Mouse (Mus musculus) hindbrain, embryonic 13.5 days (tissue): ENCODE measurements around the gene Irf8. TPM values are rescaled to one million over a fixed set of nuclear protein-coding genes. Genes with fewer than 3 reads are reported as not detected.

Experiments used
- ATAC-seq: fragments of 200-750 bp; cut with Nextera tagmentation; 2 replicates; pipeline ENCODE4 v1.8.0; 2017; ENCODE audit warnings: moderate TSS enrichment; ENCODE audit not compliant: low FRiP score
- H3K27ac ChIP-seq: fragments of 300-500 bp; sonication (generic); 2 replicates; pipeline ENCODE4 v1.5.1; 2015; ENCODE audit warnings: inconsistent platforms, mild to moderate bottlenecking, moderate library complexity
- H3K27me3 ChIP-seq: fragments of 300-500 bp; sonication (generic); 2 replicates; pipeline ENCODE4 v1.6.1; 2015; ENCODE audit warnings: mild to moderate bottlenecking, inconsistent platforms
- H3K36me3 ChIP-seq: fragments of 300-500 bp; sonication (generic); 2 replicates; pipeline ENCODE4 v1.6.1; 2015; ENCODE audit warnings: mild to moderate bottlenecking, inconsistent platforms
- H3K4me1 ChIP-seq: fragments of 300-500 bp; sonication (generic); replicated peaks from 2 replicates; pipeline ENCODE4 v1.6.1; 2015; ENCODE audit warnings: inconsistent platforms
- H3K4me2 ChIP-seq: fragments of 300-500 bp; sonication (generic); 2 replicates; pipeline ENCODE4 v1.6.1; 2015; ENCODE audit warnings: inconsistent platforms, mild to moderate bottlenecking, moderate library complexity
- H3K4me3 ChIP-seq: fragments of 300-500 bp; sonication (generic); 2 replicates; pipeline ENCODE4 v1.5.1; 2015; ENCODE audit warnings: mild to moderate bottlenecking, inconsistent platforms
- H3K9ac ChIP-seq: fragments of 300-500 bp; sonication (generic); 2 replicates; pipeline ENCODE4 v1.6.1; 2015; ENCODE audit warnings: mild to moderate bottlenecking, inconsistent platforms
- H3K9me3 ChIP-seq: fragments of 300-500 bp; sonication (generic); 2 replicates; pipeline ENCODE4 v1.6.1; 2016; ENCODE audit warnings: inconsistent platforms
- WGBS: fragments of 180-500 bp; shearing (Covaris S2); methylation state at CpG from one replicate; pipeline ENCODE4 v1.1.7; 2015; 5-methylcytosine and 5-hydroxymethylcytosine counted together
- polyA plus RNA-seq: library from polyadenylated mRNA; unstranded; fragments of >200 nt; fragmentation: Nextera tagmentation; extraction: Ambion mirVana; gene quantifications from 2 replicates; pipeline ENCODE4 v1.2.1, GENCODE M21; 2015

The Irf8 gene
- 4.2 and 5.9 TPM in 2 replicates for polyA plus RNA-seq

DNA sequence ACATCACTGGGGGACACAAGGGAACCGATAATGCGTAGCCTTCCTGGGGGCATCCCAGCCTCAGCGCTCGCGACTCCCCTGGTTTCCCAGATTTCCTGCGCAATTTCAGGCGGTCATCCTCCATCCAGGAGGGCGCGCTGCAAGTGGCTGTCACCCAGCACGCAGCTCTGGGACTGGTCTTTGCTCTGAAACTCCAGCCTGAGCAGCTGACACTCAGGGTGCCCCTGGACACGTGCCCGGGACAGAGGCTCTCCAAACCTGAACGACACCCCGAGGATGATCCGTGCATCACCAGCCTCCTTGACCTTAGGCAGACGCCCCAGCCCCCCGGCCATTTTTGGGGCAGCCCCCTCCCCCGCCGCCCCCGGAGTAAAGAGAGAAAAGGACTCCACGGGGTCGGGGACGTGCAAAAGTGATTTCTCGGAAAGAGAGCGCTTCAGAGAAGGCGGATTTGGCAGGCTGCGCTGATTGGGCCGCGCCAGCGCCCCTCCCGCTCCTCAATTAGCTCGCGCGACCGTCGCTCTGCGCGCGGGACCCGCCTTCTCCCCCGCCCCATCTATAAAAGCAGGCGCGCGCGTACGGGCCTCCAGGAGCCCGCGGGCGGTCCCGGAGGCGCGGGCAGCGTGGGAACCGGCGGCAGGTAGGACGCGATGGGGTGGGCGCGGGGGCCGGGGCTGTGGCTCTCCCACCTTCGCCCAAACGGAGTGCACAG is at the start of gene Irf8:
Irf8 (plus strand) TSS at position 589 of the 712 bp plus-strand sequence.
- Histone ChIP-seq H3K4me1 (peaks cover 21% of the 10 kb centered on the region), H3K4me2 (peak within 1 kb of the TSS; percentile 97), H3K36me3 (no peaks in the 10 kb centered on the region), H3K4me3 (peak within 1 kb of the TSS; percentile 52), H3K27me3 (peaks cover 65% of the 10 kb centered on the region), H3K9ac (peak within 1 kb of the TSS; percentile 69), H3K9me3 (no peaks in the 10 kb centered on the region), H3K27ac (no peak within 1 kb of the TSS)
- peak; percentile 82 for ATAC-seq
- 1% methylated on average over 62 of the region's 62 CpGs for WGBS

DNA sequence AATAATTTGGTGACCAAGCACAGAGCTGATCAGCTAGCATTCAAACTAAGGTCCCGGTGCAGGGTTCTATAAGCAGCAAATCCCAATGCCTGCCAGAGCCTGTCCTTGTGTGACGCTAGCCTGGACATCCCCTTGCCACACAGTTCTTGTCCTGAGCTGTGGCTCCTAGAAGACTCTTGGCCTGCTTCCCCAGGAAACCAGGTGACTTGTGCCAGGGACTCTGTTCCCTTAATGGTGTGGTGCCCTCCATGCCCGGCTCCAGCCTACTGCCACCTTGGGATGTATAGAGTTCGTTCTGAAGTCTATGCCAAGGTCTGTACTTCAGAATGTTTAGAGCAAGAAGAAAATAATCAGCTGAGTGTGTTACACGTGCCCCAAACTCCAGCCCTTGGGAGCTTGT is 49.6 kb upstream of the Irf8 start:
- 0 out of 2 replicates have a peak, but pooled peaks cover 8% of the 10 kb centered on the region for H3K4me1 ChIP-seq
- no peaks in the 10 kb centered on the region for H3K9me3 ChIP-seq
- 89% methylated on average over 5 of the region's 5 CpGs for WGBS
- 0 out of 2 replicates have a peak, but pooled peaks cover 8% of the 10 kb centered on the region for H3K27me3 ChIP-seq
- H3K4me2 ChIP-seq: no peak overlapping the region
- no peak overlapping the region for H3K4me3 ChIP-seq
- H3K27ac ChIP-seq: no peak overlapping the region
- ATAC-seq: no peak
- no peaks in the 10 kb centered on the region for H3K36me3 ChIP-seq
- H3K9ac ChIP-seq: no peak overlapping the region

DNA sequence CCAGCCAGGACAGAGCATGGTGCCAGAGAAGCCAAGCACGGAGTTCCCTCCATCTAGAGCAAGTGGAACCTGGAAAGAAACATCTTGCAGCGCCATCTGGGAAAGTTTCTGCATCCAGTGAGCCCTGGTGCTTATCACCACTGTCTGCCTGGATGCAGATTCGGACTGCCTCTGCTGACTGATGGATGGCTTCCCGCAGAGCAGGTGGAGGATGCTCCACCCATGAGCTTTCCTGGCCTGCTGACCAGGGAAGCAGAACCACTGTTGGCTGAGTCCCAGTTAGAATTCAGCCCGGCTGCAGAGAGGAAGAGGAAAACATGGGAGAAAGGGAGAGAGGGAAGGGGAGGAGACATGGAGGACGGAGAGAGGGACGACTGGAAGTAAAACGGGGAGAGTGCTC is 48.4 kb upstream of the Irf8 start:
- no peaks in the 10 kb centered on the region for H3K36me3 ChIP-seq
- H3K9me3 ChIP-seq: no peaks in the 10 kb centered on the region
- 0 out of 2 replicates have a peak, but pooled peaks cover 8% of the 10 kb centered on the region for H3K27me3 ChIP-seq
- no peak overlapping the region for H3K4me2 ChIP-seq
- H3K9ac ChIP-seq: no peak overlapping the region
- 0 out of 2 replicates have a peak, but pooled peaks cover 8% of the 10 kb centered on the region for H3K4me1 ChIP-seq
- H3K27ac ChIP-seq: no peak overlapping the region
- no peak overlapping the region for H3K4me3 ChIP-seq
- no peak for ATAC-seq
- WGBS: 69% methylated on average over 8 of the region's 8 CpGs

DNA sequence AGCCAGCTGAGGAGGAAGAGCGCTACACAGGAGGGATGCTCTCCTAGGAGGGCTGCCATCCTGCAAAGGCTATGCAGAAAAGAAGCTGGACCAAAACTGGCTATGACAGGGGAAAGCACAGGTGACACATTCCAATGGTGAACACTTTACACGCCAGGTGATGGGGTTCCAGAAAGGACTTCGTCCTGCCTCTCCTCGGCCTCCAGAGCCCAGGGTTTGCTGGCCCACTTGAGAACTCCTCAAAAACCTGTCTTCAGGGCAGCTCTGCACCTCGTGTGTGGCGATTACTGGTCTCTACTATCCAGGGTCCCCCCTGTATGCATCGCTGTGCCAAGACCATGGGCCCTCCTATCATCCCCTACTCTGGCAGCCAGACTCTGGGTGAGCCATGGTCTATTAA is 47.6 kb upstream of the Irf8 start:
- no peak overlapping the region for H3K9ac ChIP-seq
- no peaks in the 10 kb centered on the region for H3K9me3 ChIP-seq
- H3K4me3 ChIP-seq: no peak overlapping the region
- no peaks in the 10 kb centered on the region for H3K36me3 ChIP-seq
- 0 out of 2 replicates have a peak, but pooled peaks cover 8% of the 10 kb centered on the region for H3K27me3 ChIP-seq
- H3K4me2 ChIP-seq: no peak overlapping the region
- no peak for ATAC-seq
- 0 out of 2 replicates have a peak, but pooled peaks cover 8% of the 10 kb centered on the region for H3K4me1 ChIP-seq
- WGBS: 91% methylated on average over 7 of the region's 7 CpGs
- H3K27ac ChIP-seq: no peak overlapping the region

DNA sequence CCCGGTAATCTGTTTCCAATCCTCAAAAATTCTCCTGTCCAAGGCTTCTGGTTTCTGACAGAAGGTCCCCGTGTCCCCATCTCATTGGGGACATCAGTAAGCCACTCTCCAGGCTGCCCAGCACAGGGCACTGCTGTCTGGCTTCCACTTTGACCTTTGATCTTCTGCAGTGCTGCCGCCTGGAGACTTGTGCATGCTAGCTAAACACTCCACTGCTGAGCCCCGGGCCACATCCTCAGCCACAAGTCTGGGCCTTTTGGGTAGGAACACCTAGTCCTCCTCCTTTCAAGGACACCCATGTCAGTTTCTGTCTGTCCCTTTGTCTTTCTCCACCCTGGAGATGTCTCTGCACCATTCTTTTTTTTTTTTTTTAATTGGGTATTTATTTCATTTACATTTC is 43.2 kb upstream of the Irf8 start:
- WGBS: 75% methylated on average over 4 of the region's 4 CpGs
- H3K9me3 ChIP-seq: no peaks in the 10 kb centered on the region
- no peak overlapping the region for H3K27ac ChIP-seq
- no peak for ATAC-seq
- H3K4me2 ChIP-seq: no peak overlapping the region
- H3K4me3 ChIP-seq: no peak overlapping the region
- H3K27me3 ChIP-seq: 0 out of 2 replicates have a peak, but pooled peaks cover 8% of the 10 kb centered on the region
- peaks cover 11% of the 10 kb centered on the region for H3K4me1 ChIP-seq
- no peak overlapping the region for H3K9ac ChIP-seq
- no peaks in the 10 kb centered on the region for H3K36me3 ChIP-seq

DNA sequence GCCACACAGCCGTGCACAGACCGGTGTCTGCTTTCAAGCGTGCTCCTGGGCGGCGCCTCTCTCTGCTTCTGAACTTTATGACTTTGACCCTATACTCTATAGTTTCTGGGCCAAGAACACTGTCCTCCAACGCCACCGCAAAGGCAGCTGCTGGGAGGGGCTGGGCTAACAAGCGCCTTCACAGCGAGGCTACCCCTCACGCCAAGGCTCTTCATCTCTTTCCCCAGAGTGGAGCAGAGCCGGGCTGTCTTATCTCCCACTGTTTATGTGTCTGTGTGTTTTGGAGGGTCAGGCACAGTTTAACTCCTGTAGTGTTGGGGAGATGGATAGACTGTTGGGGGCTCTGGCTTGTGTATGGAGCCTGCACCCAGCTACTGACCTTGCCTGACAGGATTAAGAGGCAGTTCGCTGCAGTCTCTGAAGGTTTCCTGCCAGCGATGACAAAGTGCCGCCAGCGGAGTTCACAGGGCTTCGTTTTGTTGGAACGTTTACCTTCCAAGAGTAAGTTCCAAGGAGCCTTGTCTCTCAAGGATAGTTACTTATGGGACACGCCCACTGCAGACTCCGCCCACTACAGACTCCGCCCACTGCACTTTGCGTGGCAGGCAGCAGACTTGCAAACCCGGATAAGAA is 42.2 kb upstream of the Irf8 start:
- Histone ChIP-seq H3K36me3 (no peaks in the 10 kb centered on the region), H3K9me3 (no peaks in the 10 kb centered on the region), H3K4me2 (no peak overlapping the region), H3K27me3 (0 out of 2 replicates have a peak, but pooled peaks cover under 1% of the 10 kb centered on the region), H3K27ac (no peak overlapping the region), H3K9ac (no peak overlapping the region), H3K4me3 (no peak overlapping the region), H3K4me1 (peaks cover 11% of the 10 kb centered on the region)
- ATAC-seq: no peak
- WGBS: 57% methylated on average over 22 of the region's 22 CpGs

DNA sequence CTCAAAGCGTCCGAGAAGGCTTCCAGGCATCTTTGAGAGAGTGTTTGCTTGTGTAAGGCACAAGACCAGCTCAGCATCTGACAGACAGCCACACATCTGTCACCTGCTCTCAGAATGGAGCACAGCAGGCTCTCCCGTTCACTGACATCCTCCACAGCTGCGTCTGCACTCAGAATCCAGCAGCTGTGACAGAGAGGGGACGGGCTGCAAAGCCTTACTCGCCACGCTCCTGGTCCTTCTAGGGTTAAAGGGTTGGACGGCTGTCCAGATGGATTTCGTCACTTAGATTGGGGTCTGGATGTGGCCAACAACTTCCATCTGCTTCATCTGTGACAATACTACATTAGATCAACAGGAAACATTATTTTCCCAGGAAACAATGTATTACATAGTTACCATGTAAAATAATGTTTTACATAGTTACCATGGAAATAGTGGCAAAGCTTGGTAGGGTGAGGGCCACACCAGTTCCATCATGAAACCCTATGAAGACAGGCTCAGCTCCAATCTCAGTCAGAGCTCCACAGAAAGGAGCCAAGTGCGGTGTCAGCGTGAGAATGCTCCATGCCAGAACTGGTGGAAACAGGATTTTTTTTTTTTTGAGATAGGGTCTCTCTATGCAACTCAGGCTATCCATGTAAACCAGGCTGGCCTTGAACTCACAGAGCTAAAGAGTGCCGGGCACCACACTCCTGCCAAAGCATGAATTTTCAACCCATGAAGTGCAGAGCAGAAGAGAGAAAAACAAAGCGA is 39.6 kb upstream of the Irf8 start:
- Histone ChIP-seq H3K4me1 (peaks cover 11% of the 10 kb centered on the region), H3K27me3 (no peaks in the 10 kb centered on the region), H3K27ac (0 out of 2 replicates have a peak overlapping the region, but pooled peaks have one; percentile 19), H3K4me3 (no peak overlapping the region), H3K9ac (no peak overlapping the region), H3K4me2 (no peak overlapping the region), H3K9me3 (no peaks in the 10 kb centered on the region), H3K36me3 (no peaks in the 10 kb centered on the region)
- WGBS: 55% methylated on average over 13 of the region's 13 CpGs
- no peak for ATAC-seq

DNA sequence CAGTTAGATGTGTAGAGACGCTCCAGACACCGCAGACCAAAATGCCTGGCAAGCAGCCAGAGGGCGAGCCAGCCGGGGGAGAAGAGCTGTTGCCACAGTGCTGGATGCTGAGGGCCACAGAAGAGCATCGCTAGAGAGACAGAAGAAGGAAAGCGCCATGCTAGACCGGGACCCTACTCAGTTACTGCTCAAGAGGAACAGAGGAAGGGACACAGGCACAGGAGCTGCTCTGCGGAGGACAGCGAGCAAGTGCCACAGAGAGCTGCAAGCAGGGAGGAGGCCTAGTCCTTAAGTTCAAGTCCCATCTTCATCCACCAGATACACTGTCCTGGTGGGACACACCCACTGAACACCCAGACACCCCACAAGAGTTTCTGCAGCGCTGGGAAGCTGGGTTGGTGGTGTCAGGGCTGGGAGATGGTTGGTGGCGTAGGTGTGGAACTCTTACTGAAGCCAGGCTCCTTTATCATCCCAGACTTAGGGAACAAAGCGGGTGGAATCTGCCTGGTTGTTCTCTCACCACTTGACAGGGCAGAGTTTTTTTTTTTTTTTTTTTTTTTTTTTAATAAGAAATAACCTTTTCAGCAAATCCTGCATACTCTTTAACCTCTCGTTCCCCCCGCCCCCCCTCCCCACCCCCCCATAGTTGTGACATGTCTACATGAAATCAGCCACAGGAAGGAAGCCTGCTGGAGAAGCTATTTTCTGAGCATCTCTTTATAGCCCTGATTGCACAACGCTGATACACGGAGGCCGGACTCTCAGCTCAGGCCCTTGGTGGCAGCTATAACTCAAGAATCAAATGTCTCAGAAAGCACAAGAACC is 38.8 kb upstream of the Irf8 start:
- Histone ChIP-seq H3K9ac (no peak overlapping the region), H3K27ac (0 out of 2 replicates have a peak overlapping the region, but pooled peaks have one; percentile 19), H3K4me3 (no peak overlapping the region), H3K36me3 (no peaks in the 10 kb centered on the region), H3K4me2 (no peak overlapping the region), H3K27me3 (no peaks in the 10 kb centered on the region), H3K4me1 (peaks cover 11% of the 10 kb centered on the region), H3K9me3 (no peaks in the 10 kb centered on the region)
- no peak for ATAC-seq
- WGBS: 76% methylated on average over 17 of the region's 17 CpGs

DNA sequence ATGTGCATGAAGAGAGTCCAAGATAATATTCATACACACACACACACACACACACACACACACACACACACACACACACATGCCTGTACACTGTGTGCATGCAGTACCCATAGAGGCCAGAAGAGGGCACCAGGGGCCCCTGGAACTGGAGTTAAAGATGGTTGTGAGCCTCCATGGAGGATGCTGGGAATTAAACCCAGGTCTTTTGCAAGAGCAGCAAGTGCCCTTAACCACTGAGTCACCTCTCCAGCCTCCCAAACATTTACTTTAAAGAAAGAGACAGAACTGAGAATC is 38.2 kb upstream of the Irf8 start:
- H3K27me3 ChIP-seq: 0 out of 2 replicates have a peak, but pooled peaks cover 2% of the 10 kb centered on the region
- H3K4me2 ChIP-seq: no peak overlapping the region
- no peak overlapping the region for H3K9ac ChIP-seq
- ATAC-seq: no peak
- H3K36me3 ChIP-seq: no peaks in the 10 kb centered on the region
- H3K4me1 ChIP-seq: peaks cover 11% of the 10 kb centered on the region
- no peaks in the 10 kb centered on the region for H3K9me3 ChIP-seq
- no peak overlapping the region for H3K4me3 ChIP-seq
- no peak overlapping the region for H3K27ac ChIP-seq

DNA sequence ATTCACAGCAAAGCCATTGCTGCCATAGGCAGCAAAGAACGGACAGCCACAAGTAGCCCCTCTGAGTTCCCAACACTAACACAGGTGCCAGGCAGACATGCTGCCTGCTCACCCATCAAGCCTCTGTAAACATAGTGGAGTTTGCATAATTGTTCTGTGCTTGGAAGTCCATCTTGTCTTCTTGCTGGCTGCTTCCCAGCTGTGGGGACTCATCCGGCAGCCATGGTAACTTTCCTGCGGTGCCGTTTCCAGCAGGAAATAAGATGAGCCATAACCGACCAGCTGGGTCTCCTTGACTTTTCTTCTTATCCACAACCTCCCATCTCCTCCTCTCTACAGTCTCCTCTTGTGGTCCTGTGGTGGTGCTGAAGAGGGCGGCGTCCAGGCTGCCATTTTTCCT is 37.7 kb upstream of the Irf8 start:
- Histone ChIP-seq H3K36me3 (no peaks in the 10 kb centered on the region), H3K9ac (no peak overlapping the region), H3K4me2 (no peak overlapping the region), H3K9me3 (no peaks in the 10 kb centered on the region), H3K27ac (no peak overlapping the region), H3K4me1 (peaks cover 11% of the 10 kb centered on the region), H3K4me3 (no peak overlapping the region), H3K27me3 (0 out of 2 replicates have a peak, but pooled peaks cover 3% of the 10 kb centered on the region)
- WGBS: 86% methylated on average over 7 of the region's 7 CpGs
- ATAC-seq: no peak

DNA sequence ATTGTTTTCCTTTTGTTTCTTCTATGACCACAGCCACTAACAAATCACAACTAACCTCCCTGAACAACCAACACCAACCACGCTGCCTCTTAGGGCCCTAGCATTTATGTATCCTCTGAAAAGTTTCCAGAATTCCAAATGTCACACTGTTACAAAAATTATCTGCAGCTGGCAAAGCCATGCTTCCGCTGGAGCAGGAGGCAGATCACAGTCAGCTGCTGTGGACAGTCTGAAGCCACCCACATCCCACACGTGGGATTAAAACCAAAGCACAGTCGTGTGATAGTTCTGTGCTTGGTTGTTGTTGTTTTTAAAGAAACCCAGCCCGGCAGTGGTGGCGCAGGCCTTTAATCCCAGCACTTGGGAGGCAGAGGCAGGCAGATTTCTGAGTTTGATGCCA is 37.1 kb upstream of the Irf8 start:
- no peaks in the 10 kb centered on the region for H3K36me3 ChIP-seq
- 84% methylated on average over 6 of the region's 6 CpGs for WGBS
- H3K9me3 ChIP-seq: no peaks in the 10 kb centered on the region
- peaks cover 11% of the 10 kb centered on the region for H3K4me1 ChIP-seq
- no peak overlapping the region for H3K4me3 ChIP-seq
- no peak for ATAC-seq
- no peak overlapping the region for H3K27ac ChIP-seq
- H3K9ac ChIP-seq: no peak overlapping the region
- H3K4me2 ChIP-seq: no peak overlapping the region
- 0 out of 2 replicates have a peak, but pooled peaks cover 3% of the 10 kb centered on the region for H3K27me3 ChIP-seq

DNA sequence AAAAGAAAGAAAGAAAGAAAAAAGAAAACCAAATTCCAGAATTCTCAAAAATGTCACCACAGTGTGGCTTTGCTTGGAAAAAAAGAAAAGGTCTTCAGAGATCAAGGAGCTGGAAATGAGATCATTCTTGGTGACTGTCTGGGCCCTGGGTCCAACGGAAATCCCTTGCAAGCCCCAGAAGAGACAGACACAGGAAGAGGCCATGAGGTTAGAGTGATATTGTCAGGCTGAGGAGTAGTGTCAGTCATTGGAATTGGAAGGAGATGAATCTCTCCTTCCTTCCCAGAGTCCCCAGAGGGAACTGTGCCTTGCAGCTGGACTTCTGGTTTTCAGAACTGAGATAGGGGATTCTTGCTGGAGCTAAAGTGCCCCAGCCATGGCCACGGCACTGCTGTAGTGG is 36.6 kb upstream of the Irf8 start:
- 88% methylated on average over 2 of the region's 2 CpGs for WGBS
- no peak for ATAC-seq

More for the DNA sequence above, 36.6 kb upstream of the Irf8 start:
- Histone ChIP-seq H3K4me2 (no peak overlapping the region), H3K4me3 (no peak overlapping the region), H3K27me3 (0 out of 2 replicates have a peak, but pooled peaks cover 3% of the 10 kb centered on the region), H3K36me3 (no peaks in the 10 kb centered on the region), H3K27ac (no peak overlapping the region), H3K9ac (no peak overlapping the region), H3K4me1 (peaks cover 11% of the 10 kb centered on the region), H3K9me3 (no peaks in the 10 kb centered on the region)
